Mouse (Mus musculus) mature B cell (primary cell): Measurements from ENCODE around the gene Kcnk10.

Experiments
- in situ Hi-C: fragments of 300-500 bp; cut with MboI; formaldehyde crosslinking; loops from 2 replicates; pipeline ENCODE4 v1.14.3; 2019

Gene Kcnk10

GRCm38 (mm10) chr12:98519866-98520567, 58.1 kb downstream of the Kcnk10 start:
- in situ Hi-C loops, result no loop called here

GRCm38 (mm10) chr12:98505601-98506000, 72.5 kb downstream of the Kcnk10 start:
- in situ Hi-C loops, result no loop called here

DNA sequence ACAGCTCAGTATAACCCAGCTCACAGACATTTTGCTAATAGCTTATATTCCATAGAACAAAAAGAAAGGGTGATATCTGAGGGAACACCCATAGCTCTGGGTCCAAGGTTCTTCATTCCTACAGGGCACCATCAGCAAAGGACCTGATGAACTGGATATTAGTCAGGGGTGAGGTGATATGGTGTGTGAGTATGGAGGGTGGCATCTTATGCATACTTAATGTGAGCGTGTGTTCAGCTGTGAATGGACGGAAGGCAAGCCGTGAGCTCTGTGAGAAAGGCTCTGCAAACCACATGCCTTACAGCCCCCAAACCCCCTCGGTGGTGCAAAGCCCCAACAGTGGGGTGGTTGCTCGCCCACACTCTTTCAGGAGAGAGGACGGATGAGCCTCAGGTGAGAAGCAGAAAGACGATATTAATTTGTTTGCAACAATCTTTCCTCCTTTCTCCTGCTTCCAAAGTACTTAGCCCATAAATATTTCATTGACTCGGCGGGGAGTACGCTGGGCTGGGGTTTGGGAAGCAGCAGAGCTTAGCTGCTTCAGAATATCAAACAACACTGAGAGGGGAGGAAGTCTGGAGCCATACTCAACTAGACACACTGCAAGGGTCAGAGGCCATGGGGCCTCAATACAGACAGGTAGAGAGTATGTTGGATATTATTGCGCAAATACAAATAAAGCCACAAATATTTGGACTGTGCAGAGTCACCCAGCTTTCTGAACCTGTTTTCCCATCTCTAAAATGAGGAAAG, 76.4 kb downstream of the Kcnk10 start:
- in situ Hi-C loops, result no loop called here

DNA sequence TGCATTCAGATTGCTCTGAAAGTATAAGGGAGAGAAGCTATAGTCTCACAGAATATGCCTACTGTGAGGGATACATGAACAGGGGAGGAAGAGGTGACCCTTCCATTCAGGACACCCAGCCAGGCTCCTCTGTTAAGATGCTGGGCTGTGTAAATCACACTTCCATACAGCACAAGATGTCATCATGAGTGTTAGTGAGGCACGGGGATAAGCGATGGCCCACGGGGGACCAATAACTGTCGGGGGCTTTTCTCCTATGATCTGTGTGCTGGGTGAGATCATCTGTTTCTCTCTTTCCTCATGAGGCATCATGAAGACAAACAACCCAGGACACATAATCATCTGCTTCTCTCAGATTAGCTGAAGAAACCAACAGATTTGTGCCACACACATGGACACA, 77.1 kb downstream of the Kcnk10 start:
- in situ Hi-C loops, result no loop called here

GRCm38 (mm10) chr12:98481460-98481859, 96.7 kb downstream of the Kcnk10 start:
- in situ Hi-C loops, result no loop called here

DNA sequence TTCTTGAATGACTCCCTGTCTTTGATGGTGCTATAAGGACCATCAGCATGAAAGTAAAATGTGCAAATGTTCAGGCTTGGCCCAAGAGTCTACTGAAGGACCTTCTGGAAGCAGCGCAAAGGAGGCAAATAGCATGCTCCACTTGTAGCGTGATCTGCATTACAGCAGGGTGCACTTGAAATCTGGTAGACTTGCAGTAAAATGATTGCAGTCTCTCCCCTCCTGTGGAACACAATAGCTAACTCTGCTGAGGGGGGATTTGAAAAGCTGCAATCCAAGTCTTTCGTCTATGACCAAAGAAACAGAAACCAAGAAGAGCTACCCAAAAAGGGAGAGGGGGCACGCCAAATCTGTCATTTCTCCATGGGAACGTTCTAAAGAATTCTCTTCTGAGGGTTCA, 97.1 kb downstream of the Kcnk10 start:
- in situ Hi-C loops, result no loop called here

GRCm38 (mm10) chr12:98477673-98478461, 100.2 kb downstream of the Kcnk10 start:
- in situ Hi-C loops, result no loop called here

- in situ Hi-C loops, result no loop called here
Observed at GRCm38 (mm10) chr12:98471232-98471631, 106.9 kb downstream of the Kcnk10 start.

DNA sequence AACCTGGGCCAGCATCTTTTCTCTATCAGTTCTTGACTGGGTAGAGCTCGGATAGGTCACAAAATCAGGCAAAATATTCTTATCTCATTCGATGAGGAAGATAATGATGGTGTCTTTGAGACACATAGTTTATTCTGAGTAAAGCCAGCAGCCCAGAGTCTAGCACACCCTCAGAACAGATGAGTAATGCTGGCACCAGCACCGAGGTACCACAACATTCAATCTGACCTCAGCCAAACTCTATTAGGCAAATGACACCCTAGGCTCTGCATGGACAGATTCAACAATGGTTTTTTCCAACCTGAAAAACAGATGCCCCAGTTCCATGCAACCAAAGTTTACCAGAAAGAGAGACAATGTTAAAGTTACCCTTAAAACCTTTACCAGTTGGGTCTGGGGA, 108.0 kb downstream of the Kcnk10 start:
- in situ Hi-C loops, result no loop called here

GRCm38 (mm10) chr12:98467793-98468192, 110.3 kb downstream of the Kcnk10 start:
- in situ Hi-C loops, result no loop called here

DNA sequence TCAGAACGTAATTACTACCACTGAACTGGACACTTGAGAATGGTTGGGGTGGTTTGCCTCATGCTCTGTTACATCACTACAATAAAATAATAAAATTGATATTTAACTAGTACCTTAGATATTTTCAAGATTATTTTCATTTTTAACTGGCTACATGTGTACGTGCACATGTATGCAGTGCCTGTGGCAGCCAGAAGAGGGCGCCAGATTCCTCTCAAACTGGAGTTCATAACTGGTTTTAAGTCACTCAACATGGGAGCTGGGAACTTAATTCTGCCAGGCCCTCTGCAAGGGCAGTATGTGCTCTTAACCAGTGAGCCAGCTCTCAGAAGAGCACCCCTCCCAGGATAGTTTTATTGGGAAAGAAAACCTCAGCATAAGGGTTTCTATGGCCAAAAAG, 118.2 kb downstream of the Kcnk10 start:
- in situ Hi-C loops, result no loop called here

- in situ Hi-C loops, result no loop called here
Observed at GRCm38 (mm10) chr12:98458944-98459343, 119.2 kb downstream of the Kcnk10 start.

DNA sequence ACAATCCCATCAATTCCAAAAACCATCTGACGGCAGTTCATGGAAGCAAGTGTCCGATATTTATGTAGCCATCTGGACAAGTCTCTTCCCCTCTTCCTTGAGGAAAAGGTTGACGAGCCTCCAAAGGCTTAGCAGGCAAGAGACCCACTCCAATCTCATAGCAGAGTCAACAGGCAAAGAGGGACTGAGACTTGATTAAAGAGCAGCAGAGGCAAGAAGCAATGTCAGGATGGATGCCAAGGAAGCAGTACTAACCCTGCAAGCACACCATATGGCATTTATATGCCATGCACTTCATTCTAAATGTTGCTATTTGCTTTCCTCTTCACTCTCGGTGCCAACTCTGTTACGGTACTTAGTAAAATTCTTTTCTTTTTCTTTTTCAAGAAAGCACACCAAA, 119.6 kb downstream of the Kcnk10 start:
- in situ Hi-C loops, result no loop called here

DNA sequence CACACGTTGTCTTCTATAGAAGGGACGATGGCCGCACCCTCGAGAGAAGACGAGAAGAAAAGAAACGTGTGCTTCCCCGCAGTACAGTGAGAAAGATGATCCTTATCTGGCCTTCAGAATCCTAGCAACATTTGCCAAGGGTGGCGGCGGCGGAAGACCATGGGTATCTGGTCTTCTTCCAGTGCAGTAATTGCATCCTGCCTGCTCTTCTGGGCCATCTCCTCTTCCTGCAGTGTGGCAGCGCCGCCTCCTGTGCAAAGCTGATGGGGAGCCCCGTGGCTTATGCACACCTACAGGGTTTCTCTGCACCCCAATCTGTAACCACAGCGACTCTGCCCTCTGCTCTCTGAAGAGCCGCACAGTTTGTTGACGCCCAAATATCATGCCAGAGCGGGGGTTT, 124.9 kb downstream of the Kcnk10 start:
- in situ Hi-C loops, result no loop called here

GRCm38 (mm10) chr12:98452646-98453045, 125.5 kb downstream of the Kcnk10 start:
- in situ Hi-C loops, result no loop called here

DNA sequence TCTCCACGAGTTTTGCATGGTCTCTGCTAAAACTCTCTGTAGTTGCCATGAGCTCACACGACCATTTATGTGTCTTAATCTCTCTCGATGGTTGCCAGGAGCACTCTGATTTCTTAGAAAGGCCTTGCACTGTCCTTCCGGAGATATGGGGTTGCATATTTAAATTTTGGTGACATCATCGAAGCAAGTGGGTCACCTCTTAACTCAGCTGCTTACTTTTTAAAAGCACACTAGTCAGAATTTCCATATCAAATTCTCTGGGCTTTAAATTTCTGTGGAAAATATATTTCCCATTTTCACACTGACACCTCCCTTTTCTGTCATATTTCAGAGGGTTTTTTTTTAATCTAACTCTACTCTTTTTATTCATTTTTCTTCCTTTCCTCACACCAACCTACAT, 132.5 kb downstream of the Kcnk10 start:
- in situ Hi-C loops, result no loop called here

DNA sequence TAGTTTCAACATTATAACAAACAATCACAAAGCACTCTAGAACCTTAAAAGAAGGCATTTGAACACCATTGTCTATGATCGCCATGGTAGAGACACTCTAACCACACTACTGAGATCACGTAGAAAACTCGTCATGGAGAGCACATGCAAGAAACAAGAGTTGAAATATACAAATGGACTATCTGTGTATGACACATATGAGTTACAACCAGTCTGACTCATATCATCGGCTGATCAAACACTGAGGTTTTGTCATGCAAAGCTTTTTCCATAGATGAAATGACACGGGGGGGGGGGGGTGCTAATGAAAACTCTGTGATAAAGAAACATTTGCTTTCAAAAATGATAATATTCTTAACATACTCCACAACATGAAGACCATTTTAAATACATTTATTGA, 133.2 kb downstream of the Kcnk10 start:
- in situ Hi-C loops, result no loop called here

GRCm38 (mm10) chr12:98443754-98444153, 134.4 kb downstream of the Kcnk10 start:
- in situ Hi-C loops, result no loop called here

DNA sequence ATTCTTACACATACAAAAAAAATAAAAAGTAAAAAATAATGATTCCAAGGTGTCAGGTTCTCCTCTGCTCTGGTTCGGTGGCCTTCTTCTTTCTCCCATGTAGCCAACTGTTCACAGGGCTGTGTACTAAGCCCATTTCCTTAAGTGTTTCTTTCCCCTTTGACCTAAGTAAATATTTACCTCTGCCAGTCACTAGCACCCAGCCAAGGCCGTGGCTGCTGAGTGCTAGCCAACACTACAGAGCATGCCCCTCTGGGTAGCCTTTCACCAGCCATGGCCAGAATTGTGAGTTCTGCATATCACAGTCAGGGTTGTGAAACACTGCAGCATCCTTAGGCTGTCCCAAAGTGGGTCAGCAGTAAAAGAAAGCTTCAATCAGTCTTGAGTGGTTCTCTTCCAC, 140.0 kb downstream of the Kcnk10 start:
- in situ Hi-C loops, result no loop called here

GRCm38 (mm10) chr12:98430683-98431082, 147.4 kb downstream of the Kcnk10 start:
- in situ Hi-C loops, result no loop called here

- in situ Hi-C loops, result no loop called here
Observed at GRCm38 (mm10) chr12:98421340-98421739, 156.8 kb downstream of the Kcnk10 start.

- in situ Hi-C loops, result no loop called here
Observed at GRCm38 (mm10) chr12:98419849-98420248, 158.3 kb downstream of the Kcnk10 start.

GRCm38 (mm10) chr12:98409580-98409979, 168.5 kb downstream of the Kcnk10 start:
- in situ Hi-C loops, result no loop called here
